Mouse (Mus musculus) cortical plate, adult 2 months (tissue): ENCODE data around the gene R3hdm1.

Experiments used
- CTCF ChIP-seq: fragments of 200-500 bp; IDR thresholded peaks from 2 replicates; pipeline ENCODE4 v1.5.1; 2011; ENCODE audit warnings: mild to moderate bottlenecking, control low read depth, low read length; ENCODE audit not compliant: insufficient read depth; ENCODE audit errors: extremely low read depth
- POLR2A ChIP-seq: fragments of 200-500 bp; IDR thresholded peaks from 2 replicates; pipeline ENCODE4 v1.6.1; 2011; ENCODE audit warnings: mild to moderate bottlenecking, low read length, control low read depth; ENCODE audit not compliant: insufficient read depth; ENCODE audit errors: extremely low read depth

- TF ChIP-seq POLR2A (no peak), CTCF (no peak)
Measured at GRCm38 (mm10) chr1:128141039-128141438, 37.9 kb downstream of the R3hdm1 start.
